Mouse (Mus musculus) liver, embryonic 11.5 days (tissue): ENCODE measurements around the gene Mrpl53. TPM values are rescaled to one million over a fixed set of nuclear protein-coding genes. Genes with fewer than 3 reads are reported as not detected.
A peak's percentile ranks its signal among the peaks of the same experiment; 100 is the strongest.

Source experiments
- ATAC-seq: fragments of 200-750 bp; cut with Nextera tagmentation; replicated peaks from 2 replicates; pipeline ENCODE4 v1.8.0; 2017; ENCODE audit warnings: moderate number of reproducible peaks, mild to moderate bottlenecking, moderate TSS enrichment, moderate library complexity; ENCODE audit not compliant: low FRiP score
- DNase-seq: peaks from one replicate; pipeline ENCODE4 v3.0.0-alpha.2; 2017; ENCODE audit warnings: low spot score
- H3K27ac ChIP-seq: fragments of 300-500 bp; sonication (generic); 2 replicates; pipeline ENCODE4 v1.5.1; 2014; ENCODE audit warnings: mild to moderate bottlenecking, low read depth, low read length, control low read depth
- H3K27me3 ChIP-seq: fragments of 300-500 bp; sonication (generic); replicated peaks from 2 replicates; pipeline ENCODE4 v1.6.1; 2014; ENCODE audit warnings: low read length, mixed read lengths; ENCODE audit not compliant: control insufficient read depth, insufficient read depth
- H3K36me3 ChIP-seq: fragments of 300-500 bp; sonication (generic); 2 replicates; pipeline ENCODE4 v1.6.1; 2014; ENCODE audit warnings: mild to moderate bottlenecking, low read length, moderate library complexity, mixed read lengths; ENCODE audit not compliant: control insufficient read depth, insufficient read depth
- H3K4me1 ChIP-seq: fragments of 300-500 bp; sonication (generic); replicated peaks from 2 replicates; pipeline ENCODE4 v1.6.1; 2014; ENCODE audit warnings: low read length, mixed read lengths; ENCODE audit not compliant: control insufficient read depth, insufficient read depth
- H3K4me2 ChIP-seq: fragments of 300-500 bp; sonication (generic); 2 replicates; pipeline ENCODE4 v1.6.1; 2014; ENCODE audit warnings: mild to moderate bottlenecking, control low read depth, moderate library complexity
- H3K4me3 ChIP-seq: fragments of 300-500 bp; sonication (generic); 2 replicates; pipeline ENCODE4 v1.5.1; 2014; ENCODE audit warnings: low read depth, low read length, control low read depth
- H3K9ac ChIP-seq: fragments of 300-500 bp; sonication (generic); 2 replicates; pipeline ENCODE4 v1.6.1; 2014; ENCODE audit warnings: low read depth, low read length, control low read depth
- H3K9me3 ChIP-seq: fragments of 300-500 bp; sonication (generic); 2 replicates; pipeline ENCODE4 v1.6.1; 2016; ENCODE audit warnings: low read length, inconsistent platforms, mixed read lengths; ENCODE audit not compliant: control insufficient read depth
- WGBS: fragments of 180-500 bp; shearing (Covaris S2); extraction: QIAGEN DNeasy Blood & Tissue Kit; methylation state at CpG from one replicate; pipeline ENCODE4 v1.1.7; 2014; 5-methylcytosine and 5-hydroxymethylcytosine counted together
- polyA plus RNA-seq: library from polyadenylated mRNA; unstranded; fragments of >200 nt; fragmentation: Nextera tagmentation; extraction: Ambion mirVana; gene quantifications from 2 replicates; pipeline ENCODE4 v1.2.1, GENCODE M21; 2014

Gene Mrpl53
- polyA plus RNA-seq, 1 experiment from 2014 or later: 115 TPM

DNA sequence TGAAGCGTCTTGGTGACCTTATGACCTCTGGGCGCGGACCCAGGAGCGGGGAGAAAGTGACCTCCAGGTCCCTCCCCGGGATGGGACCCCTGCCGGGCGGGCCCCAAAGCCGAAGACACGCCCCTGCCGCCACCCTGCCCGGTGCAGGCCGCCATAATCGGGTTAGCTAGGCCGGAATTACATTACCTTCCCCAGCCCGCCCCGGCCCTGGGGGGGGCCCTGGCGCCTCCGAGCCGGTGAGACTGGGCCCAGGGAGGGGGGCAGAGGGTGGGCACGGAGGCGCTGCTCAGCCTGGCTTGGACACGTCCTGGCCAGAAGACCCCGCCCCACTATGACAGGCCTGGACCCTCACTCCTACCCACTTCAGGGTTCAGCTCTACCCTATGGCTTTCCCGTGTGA lies 37.6 kb upstream of the Mrpl53 start:
- no peak overlapping the region for H3K27ac ChIP-seq
- no peak overlapping the region for H3K4me3 ChIP-seq
- H3K4me1 ChIP-seq: peaks cover 19% of the 10 kb centered on the region
- ATAC-seq (no peak), DNase-seq (no peak)
- H3K9me3 ChIP-seq: no peaks in the 10 kb centered on the region
- H3K9ac ChIP-seq: no peak overlapping the region
- peak overlapping the region; percentile 39; the same call in 1 of the 2 replicates for H3K4me2 ChIP-seq
- no peaks in the 10 kb centered on the region for H3K36me3 ChIP-seq
- 4% methylated on average over 24 of the region's 24 CpGs for WGBS
- H3K27me3 ChIP-seq: peaks cover 90% of the 10 kb centered on the region

DNA sequence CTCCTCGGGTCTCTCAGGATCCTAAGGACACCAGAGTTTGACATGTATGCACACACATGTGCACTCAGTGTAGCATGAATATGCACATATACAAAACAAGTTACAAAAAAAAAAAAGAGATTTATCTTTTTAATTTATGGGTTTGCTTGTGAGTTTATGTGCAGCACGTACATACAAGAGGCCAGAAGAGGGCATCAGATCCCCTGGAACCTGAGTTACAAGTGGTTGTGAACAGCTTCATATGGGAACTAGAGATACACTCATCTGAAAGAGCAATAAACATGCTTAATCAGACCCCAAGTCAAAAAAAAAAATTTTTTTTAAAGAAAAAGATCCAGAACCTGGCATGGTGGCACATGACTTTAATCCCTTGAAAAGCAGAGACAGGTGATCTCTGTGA lies 33.9 kb upstream of the Mrpl53 start:
- Histone ChIP-seq H3K4me1 (peaks cover 15% of the 10 kb centered on the region), H3K9ac (no peak overlapping the region), H3K27ac (no peak overlapping the region), H3K27me3 (peaks cover 59% of the 10 kb centered on the region), H3K4me3 (no peak overlapping the region), H3K36me3 (no peaks in the 10 kb centered on the region), H3K4me2 (no peak overlapping the region), H3K9me3 (no peaks in the 10 kb centered on the region)
- no peak for ATAC-seq
- 31% methylated on average over 2 of the region's 2 CpGs for WGBS
- no peak for DNase-seq

DNA sequence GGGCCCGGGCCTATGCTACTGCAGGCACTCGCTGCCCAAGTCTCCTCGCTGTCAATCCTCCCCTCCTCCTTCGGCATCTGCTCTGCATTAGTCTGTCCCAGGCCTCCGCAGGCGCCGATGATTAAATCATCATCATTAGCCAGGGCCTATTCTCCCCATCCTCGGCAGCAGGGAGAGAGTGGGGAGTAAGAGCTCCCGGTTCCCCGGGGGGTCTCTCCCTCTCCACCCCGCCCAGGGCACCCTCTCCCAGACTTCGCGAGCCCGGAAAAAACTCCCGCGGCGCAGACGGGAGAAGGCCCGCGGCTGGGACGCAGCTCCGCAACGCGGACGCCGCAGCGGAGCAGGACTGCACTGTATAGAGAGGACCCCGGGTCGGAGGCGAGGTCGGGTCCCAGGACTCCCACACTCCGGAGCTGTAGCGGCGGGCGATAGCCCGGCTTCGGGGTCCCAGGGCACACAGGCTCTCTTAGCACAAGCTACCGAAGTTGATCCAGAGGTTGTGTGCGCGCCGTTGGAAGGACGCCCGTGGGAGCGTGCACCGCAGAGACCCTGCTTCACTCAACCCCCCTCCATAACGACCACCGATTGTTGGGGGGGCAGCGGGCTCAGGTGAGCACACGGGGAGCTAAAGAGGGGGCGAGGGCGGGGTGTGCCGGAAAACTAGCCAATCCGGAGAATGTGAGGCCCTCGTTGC lies 31.1 kb upstream of the Mrpl53 start, which contains the start of gene Pcgf1:
TSS of gene Pcgf1 (plus strand) at position 240 of the 694 bp plus-strand sequence.
- DNase-seq (no peak), ATAC-seq (peak; percentile 59)
- WGBS: under 1% methylated on average over 54 of the region's 54 CpGs
- H3K4me2 ChIP-seq: peak within 1 kb of the TSS; percentile 96
- H3K9ac ChIP-seq: peak within 1 kb of the TSS; percentile 79
- H3K4me1 ChIP-seq: peaks cover 5% of the 10 kb centered on the region
- peak within 1 kb of the TSS; percentile 81 for H3K27ac ChIP-seq
- peak within 1 kb of the TSS; percentile 76 for H3K4me3 ChIP-seq
- H3K36me3 ChIP-seq: peaks cover 12% of the 10 kb centered on the region; the same call in 1 of the 2 replicates
- H3K27me3 ChIP-seq: peaks cover 38% of the 10 kb centered on the region
- no peaks in the 10 kb centered on the region for H3K9me3 ChIP-seq

DNA sequence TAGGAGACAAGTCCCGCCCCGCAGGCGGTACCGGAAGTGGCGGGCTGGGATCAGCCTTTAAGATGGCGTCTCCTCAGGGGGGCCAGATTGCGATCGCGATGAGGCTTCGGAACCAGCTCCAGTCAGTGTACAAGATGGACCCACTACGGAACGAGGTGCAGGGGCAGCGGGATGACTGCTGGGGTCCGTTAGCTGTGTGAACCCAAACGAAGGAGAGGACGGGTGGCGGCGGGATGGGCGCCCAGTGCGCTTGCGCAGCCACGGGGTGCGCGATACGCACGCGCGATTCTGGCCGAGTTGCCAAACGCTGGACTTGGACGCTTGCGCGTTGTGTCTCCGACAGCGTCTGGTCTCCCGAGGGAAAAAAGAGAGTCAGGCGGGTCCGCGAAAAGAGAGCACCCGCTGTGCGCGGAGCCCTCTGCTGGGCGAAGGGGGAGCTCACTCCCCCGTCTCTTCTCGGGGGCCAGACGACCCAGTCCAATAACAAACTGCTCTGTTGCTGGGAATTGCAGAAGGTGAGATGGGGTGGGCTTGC lies 30.4 kb upstream of the Mrpl53 start:
- Histone ChIP-seq H3K27ac (peak overlapping the region; percentile 81), H3K27me3 (peaks cover 38% of the 10 kb centered on the region), H3K4me1 (peaks cover 5% of the 10 kb centered on the region), H3K4me3 (peak overlapping the region; percentile 76), H3K9ac (peak overlapping the region; percentile 79), H3K36me3 (peaks cover 12% of the 10 kb centered on the region; the same call in 1 of the 2 replicates), H3K4me2 (peak overlapping the region; percentile 96), H3K9me3 (no peaks in the 10 kb centered on the region)
- DNase-seq (peak; percentile 100), ATAC-seq (peak; percentile 91)
- WGBS: under 1% methylated on average over 46 of the region's 46 CpGs

DNA sequence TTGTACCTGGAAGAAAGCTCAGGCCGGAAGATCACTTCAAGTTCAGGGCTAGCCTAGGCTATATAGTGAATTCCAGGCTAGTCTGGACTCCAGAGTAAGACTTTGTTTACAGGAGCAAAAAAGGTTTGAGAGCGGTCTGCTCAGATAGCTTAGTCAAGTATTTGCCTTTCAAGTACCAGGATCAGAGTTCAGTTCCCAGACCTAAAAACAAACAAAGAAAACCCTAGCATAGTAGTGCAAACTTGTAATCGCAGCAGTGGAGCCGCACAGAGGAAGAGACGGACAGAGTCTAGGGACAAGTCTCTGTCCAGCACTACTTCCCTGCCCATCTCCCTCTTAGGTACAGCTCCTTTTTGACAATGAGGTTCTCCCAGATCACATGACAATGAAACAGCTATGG lies 28.6 kb upstream of the Mrpl53 start:
- 88% methylated on average over 5 of the region's 5 CpGs for WGBS
- ATAC-seq: no peak
- peaks cover 42% of the 10 kb centered on the region for H3K27me3 ChIP-seq

DNA sequence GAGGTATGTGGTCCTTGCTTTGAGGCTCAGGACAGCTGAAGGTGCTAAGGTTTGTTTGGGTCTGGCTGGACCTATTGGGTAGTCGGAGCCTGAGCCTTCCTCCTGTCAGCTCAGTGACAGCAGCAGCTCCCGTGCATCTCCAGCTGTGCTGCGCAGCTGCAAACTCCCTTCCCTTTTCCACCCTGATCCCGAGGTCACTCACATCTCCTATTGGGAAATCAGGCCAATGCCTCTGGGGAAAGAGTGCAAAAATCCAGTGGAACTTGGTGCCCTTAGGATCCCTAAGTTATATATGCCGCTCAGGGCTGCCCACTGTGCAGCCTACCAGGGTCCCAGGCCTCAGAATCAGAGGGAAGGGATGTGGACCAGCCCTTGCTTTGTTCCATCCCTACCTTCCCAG lies 25.3 kb upstream of the Mrpl53 start:
- Histone ChIP-seq H3K4me2 (no peak overlapping the region), H3K36me3 (peaks cover 12% of the 10 kb centered on the region; the same call in 1 of the 2 replicates), H3K4me1 (peaks cover 11% of the 10 kb centered on the region), H3K9me3 (no peaks in the 10 kb centered on the region), H3K27me3 (peaks cover 64% of the 10 kb centered on the region), H3K27ac (no peak overlapping the region), H3K4me3 (no peak overlapping the region), H3K9ac (no peak overlapping the region)
- DNase-seq (no peak), ATAC-seq (no peak)
- 19% methylated on average over 5 of the region's 5 CpGs for WGBS

More for the DNA sequence above, 28.6 kb upstream of the Mrpl53 start:
- peaks cover 12% of the 10 kb centered on the region; the same call in 1 of the 2 replicates for H3K36me3 ChIP-seq
- no peak overlapping the region for H3K4me3 ChIP-seq
- H3K9ac ChIP-seq: no peak overlapping the region
- peaks cover 5% of the 10 kb centered on the region for H3K4me1 ChIP-seq
- no peak overlapping the region for H3K4me2 ChIP-seq
- no peaks in the 10 kb centered on the region for H3K9me3 ChIP-seq
- H3K27ac ChIP-seq: no peak overlapping the region
- DNase-seq: no peak

DNA sequence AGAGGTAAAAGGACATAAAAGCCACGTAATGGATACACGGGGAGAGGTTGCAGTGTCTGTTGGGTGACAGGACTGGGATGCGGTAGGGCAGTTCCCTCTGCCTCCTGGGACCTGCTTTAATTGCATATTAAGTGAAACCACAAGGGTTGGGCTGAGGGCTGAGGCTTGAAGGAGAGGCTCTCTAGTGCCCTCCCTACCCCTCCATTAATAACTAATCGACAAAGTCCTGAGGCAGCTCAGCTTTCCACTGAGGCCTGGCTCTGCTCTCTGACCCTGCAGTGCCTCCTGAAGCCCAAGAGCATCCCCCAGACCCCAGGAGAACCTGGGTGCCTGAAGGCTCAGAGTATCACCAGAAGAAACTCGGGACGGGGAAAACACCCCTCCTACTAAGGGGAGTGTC lies 24.4 kb upstream of the Mrpl53 start:
- Histone ChIP-seq H3K9ac (no peak overlapping the region), H3K4me3 (no peak overlapping the region), H3K4me1 (peaks cover 6% of the 10 kb centered on the region; the same call in 1 of the 2 replicates), H3K9me3 (no peaks in the 10 kb centered on the region), H3K27ac (no peak overlapping the region), H3K36me3 (peaks cover 12% of the 10 kb centered on the region; the same call in 1 of the 2 replicates), H3K27me3 (peaks cover 72% of the 10 kb centered on the region), H3K4me2 (no peak overlapping the region)
- ATAC-seq: no peak
- 20% methylated on average over 6 of the region's 6 CpGs for WGBS
- no peak for DNase-seq

DNA sequence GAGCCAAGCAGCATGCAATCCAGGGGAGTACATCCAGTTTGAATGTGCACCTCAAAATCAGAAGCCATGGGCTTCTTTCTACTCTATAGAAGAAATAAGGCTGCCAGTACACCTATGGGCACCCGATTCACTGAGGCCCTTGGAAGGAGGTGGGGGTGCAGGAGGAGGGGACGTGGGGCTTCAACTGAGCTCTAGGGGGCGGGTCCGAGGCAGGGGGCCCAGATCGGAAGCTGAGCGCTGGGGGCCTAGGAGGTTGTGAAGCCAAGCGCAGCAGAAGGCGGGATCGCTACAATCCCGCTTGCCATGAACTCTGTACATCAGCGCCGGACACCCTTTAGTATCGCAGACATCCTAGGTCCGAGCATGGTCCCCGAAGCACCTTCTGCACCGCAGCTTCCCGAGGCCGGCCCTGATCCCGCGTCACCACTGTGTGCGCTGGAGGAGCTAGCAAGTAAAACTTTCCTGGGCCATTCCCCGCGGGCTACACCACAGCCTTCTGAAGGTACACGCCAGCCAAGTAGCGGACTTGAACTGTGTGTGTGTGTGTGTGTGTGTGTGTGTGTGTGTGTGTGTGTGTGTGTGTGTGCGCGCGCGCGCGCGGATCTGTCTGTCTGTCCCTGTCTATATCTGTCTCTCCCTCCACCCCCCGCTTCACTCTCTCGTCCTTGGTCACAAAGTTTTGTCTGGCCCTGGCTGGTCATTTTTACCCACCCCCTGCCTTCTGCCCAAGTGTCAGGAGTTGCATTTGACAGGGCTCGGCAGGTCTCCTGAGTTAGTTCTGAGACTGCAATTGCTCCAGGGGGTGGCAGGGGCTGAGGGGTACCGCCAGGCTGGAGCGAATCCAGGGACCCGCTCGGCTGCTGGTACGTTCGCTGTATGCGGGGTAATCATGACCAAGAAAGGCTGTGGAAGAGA lies 22.5 kb upstream of the Mrpl53 start, which contains the start of gene Lbx2:
TSS of gene Lbx2 (plus strand) at position 247 of the 915 bp plus-strand sequence.
- Histone ChIP-seq H3K9me3 (no peaks in the 10 kb centered on the region), H3K4me1 (peaks cover 6% of the 10 kb centered on the region; the same call in 1 of the 2 replicates), H3K4me2 (peak within 1 kb of the TSS; percentile 55), H3K9ac (no peak within 1 kb of the TSS), H3K4me3 (peak within 1 kb of the TSS; percentile 30), H3K27ac (no peak within 1 kb of the TSS), H3K27me3 (peaks cover 85% of the 10 kb centered on the region), H3K36me3 (peaks cover 7% of the 10 kb centered on the region; the same call in 1 of the 2 replicates)
- DNase-seq: no peak
- 4% methylated on average over 41 of the region's 42 CpGs for WGBS
- ATAC-seq: no peak
